Mouse (Mus musculus) ovary, adult 18-20 months (tissue): Measurements from ENCODE around the gene Nbas.
A peak's percentile ranks its signal among the peaks of the same experiment; 100 is the strongest.

Source experiments
- DNase-seq: peaks from one replicate; pipeline ENCODE4 v3.0.0; 2022; ENCODE audit warnings: low spot score, mixed read lengths

Nbas gene

GRCm38 (mm10) chr12:13532731-13533365 is 263.9 kb downstream of the Nbas start:
- DNase-seq: no peak

DNA sequence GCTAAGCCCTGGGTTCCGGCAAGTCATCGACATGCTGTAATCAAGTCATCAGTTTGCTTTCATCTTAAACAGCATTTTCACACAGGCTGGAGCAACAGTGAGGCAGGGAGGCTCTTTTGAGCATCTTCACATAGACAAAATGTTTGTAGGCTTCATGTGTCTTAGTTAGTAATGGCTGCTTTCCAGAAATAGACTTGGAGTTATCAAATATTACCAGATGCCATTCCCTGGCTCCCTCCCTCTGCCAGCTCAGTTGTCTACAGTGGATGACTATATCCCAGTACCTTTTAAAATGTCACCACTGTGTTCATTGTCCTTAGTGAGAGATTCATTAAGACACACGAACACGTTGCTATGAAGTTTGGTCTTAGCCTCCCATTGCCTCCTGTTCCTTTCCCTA is 270.2 kb downstream of the Nbas start:
- DNase-seq: no peak

- no peak for DNase-seq
Measured at GRCm38 (mm10) chr12:13543806-13544205, 274.9 kb downstream of the Nbas start.

DNA sequence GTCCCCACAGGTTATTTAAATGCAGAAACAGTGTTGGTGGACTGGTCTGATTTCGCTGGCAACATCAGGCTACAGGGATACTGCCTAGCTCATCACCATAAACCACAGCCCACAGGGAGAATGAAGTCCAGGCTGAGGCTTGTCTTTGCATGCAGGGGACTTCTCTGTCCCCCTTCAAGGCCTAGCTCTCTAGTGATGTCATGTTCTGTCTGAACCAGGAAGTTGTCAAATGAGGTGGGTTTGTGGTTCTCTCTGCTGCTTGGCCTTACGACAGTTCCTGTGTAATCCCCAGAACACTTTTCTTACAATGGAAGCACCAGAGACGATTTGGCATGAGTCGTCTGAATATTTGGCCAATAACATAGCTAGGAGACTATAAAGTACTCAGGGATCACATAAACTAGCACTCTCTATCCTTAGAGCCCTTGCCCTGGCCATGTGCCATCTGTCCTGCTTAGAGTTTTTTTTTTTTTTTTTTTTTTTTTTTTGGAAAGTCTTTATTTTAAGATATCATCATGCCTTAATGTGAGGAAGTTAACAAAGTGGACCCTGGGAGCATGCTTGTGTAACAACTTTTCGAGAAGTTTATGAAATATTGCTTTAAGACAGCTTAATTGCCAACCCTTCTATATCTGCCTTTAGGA is 294.8 kb downstream of the Nbas start:
- no peak for DNase-seq

DNA sequence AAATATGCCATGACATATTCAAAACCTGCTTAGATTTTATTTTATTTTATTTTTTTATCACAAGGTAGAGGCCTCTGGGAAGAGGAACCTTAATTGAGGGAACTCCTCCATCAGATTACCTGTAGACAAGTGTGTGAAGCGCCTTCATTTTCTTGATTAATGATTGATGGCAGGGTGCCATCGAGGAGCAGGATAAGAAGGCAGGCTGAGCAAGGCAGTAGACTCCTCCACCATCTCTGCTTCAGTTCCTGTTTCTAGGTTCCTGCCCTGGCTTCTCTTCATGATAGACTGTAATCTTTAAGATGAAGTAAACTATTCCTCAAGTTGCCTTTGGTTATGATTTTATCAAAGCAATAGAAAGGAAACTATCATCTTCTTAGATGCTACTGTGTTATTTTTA is 295.4 kb downstream of the Nbas start:
- DNase-seq: no peak

- DNase-seq: no peak
Measured at GRCm38 (mm10) chr12:13566421-13566820, 297.5 kb downstream of the Nbas start.

DNA sequence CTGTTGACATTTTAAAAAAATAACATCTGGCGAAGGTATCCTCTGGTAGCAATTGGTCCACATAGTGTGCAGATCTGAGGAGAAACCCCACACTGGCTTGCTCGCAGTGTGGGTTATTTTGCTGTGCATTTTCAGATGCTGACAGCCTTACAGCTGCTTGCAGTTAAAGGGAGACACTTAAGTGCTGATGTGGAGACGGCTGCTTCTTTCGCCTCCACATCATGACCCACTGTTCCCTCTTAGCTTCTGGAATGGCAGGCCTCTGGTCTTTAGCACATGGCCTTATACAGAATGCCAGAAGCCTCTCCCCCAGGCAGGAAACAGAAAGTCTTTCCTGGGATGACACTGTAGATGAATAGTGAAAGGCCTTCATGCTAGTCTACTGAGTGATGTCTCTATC is 306.2 kb downstream of the Nbas start:
- DNase-seq: no peak

GRCm38 (mm10) chr12:13575605-13576600 is 307.0 kb downstream of the Nbas start:
- no peak for DNase-seq

- DNase-seq: no peak
Measured at GRCm38 (mm10) chr12:13576761-13577160, 307.8 kb downstream of the Nbas start.

- DNase-seq: no peak
Measured at GRCm38 (mm10) chr12:13580796-13581195, 311.9 kb downstream of the Nbas start.

DNA sequence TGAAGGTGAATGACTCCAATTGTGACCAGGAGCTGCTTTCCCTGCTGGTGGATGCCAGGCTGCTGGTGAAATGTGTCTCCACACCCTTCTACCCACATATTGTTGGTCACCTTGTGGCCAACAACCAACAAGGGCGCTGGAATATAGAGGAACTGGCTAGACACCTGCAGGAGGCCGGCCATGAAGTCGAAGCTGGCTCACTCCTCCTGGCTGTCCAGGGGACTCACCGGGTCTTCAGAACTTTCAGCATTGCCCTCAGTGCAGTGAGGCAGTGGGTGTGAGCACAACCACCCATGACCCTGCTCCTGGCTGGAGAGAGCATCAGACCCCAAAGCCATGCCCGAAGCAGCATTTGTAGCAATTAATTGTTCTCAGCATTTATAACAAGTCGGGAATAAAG is 314.5 kb downstream of the Nbas start:
- DNase-seq: no peak

DNA sequence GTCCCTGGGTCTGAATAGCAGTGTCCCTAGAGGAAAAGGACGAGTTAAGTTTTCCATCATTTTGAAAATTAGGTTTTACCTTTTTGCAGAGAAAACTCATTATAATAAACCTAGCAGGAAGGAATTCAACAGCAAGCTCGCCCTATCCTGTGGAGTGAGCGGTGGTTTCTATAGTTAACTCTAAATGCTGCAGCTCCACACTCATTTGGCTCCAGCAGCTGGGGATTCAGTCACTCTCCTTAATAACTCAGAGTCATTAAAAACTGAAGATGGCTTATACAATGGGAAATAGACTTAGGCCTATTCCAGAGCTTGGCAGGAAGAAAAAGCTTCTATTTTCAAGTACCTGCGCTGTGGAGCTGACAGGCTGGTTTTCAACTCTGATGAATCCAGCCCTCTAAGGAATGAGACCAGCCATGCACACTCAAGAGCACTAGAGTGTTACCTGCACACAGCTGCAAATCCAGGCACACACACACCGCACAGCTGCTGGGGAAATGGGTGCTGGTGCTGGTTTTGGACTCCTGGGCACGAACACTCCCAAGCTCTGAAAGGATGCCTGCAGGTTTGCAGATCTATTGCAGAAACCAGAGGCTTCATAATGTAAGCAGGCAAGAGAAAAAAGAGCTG is 316.7 kb downstream of the Nbas start:
- DNase-seq: no peak

- no peak for DNase-seq
Measured at GRCm38 (mm10) chr12:13587675-13588074, 318.7 kb downstream of the Nbas start.

GRCm38 (mm10) chr12:13589021-13589420 is 320.1 kb downstream of the Nbas start:
- no peak for DNase-seq

DNA sequence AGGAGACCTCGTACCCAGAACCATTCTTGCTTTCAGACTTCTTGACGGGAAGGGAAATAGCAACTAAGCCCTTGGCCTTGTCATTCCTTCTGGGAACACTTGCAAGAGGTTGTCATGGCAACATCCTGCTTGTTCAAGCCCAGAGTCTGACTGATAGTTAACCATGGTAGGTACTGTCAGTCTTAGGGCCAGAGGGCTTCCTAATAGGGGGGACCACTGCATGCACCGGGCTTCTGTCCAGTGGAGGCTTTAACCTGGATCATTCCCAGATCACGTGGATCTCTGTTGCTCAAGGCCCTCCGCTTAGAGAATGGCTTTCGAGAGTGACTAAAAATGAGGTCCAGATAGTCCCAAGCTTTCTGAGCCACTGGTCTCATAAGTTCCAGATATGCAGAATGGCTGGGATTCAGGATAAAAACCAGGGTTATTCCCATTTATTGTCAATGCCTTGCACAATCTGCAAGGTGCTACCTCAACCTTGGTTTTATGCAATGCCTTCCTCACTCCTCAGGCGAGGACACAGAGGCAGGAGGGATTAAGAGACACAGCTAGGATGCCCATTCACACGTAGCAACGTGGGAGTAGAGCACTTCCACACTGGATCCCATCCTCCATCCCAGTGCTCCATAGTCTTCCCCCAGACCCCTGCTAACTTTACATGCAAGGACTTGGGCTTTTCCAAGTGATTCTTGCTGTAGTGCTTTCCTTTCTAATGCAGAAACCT is 326.0 kb downstream of the Nbas start:
- no peak for DNase-seq

DNA sequence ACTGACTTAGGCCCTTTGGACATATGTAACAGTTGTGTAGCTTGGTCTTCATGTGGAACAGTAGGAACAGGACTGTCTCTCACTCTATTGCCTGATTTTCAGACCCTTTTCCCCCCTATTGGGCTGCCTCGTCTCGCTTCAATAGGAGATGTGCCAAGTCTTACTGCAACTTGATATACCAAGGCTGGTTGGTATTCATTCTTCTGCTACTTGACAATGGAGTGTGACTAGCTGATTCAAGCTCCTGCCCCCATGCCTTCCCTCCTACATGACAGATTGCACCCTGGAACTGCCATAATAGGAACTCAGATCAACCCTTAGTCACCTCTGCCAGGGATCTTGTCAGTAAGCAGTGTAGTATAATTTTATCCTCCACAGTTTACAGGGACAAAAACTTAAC is 328.1 kb downstream of the Nbas start:
- DNase-seq: no peak

DNA sequence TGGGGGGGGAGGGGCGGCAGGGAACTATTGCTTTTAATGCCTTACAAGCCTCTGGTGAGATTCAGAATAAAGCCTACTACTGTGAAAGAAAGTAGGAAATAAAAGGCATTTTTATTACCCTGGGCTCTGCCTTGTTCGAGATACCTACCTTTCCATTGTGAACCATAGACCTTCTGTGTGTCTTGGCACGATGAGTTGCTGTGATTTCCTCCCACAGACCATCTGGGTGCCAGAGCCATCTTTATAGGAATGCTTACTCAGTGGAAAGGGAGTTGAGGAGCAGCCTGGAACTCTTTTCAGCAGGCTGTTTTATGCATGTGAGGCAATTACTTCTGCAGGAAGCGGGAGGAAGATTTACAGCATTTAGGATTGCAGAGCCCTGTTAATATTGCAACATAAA is 329.6 kb downstream of the Nbas start:
- DNase-seq: peak; percentile 18

GRCm38 (mm10) chr12:13602414-13602813 is 333.5 kb downstream of the Nbas start:
- DNase-seq: no peak

GRCm38 (mm10) chr12:13607021-13607420 is 338.1 kb downstream of the Nbas start:
- no peak for DNase-seq

- no peak for DNase-seq
Measured at GRCm38 (mm10) chr12:13609027-13609426, 340.1 kb downstream of the Nbas start.

DNA sequence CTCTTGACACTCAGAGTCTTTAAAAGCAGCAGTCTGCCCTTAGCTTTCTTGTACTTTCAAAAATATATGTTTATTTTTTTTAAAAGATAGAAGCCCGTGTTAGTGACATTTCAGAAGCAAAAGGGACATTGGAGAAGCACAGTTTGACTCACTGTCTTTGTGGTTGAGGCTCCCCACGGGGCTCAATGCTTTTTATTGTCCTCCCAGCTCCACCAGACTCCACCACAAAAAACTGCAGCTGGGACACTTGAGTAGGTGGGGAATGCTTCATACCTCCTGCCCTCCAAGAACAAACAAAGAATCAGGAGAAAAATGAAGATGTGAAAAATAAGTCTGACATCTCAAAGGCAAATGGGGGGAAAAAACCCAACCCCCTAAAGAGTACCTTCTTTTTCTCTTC is 344.1 kb downstream of the Nbas start:
- DNase-seq: no peak

DNA sequence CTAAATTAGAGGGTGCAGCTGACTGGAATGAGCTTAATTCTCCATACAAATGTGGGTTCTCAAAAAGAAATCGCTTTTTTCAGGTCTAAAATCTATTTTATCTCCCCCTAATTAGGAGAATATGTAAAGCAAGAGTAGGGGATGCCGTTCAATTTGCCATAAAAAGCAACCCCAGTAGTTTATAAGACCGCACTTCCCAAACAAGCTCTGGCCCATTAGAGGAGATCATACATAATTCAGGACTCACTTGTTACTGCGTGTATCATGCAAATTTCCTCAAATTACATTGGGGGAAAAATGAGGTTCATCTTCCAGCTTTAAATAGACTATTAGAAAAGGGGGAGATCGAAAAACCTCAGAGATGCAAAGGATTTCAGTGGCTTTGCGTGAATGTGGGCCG is 346.7 kb downstream of the Nbas start:
- no peak for DNase-seq
